In genomic region chr9:103066845-103067244, GRCm38 (mm10) we compare ENCODE assay signal across 18 mouse cellular contexts. TPM values are rescaled to one million over a fixed set of nuclear protein-coding genes. Genes with fewer than 3 reads are reported as not detected.
DNase-seq lines count a peak whose midpoint lies in the region; ATAC-seq and TF ChIP-seq lines count a peak whose summit lies in the region.
"Had no signal": no experiment of that assay in that cellular context is flagged by ENCODE, and none has a peak within 500 bp of the region (broad histone marks: within the 10 kb centered on the region; RNA-seq: fewer than 3 reads in every experiment).

No protein-coding gene starts in this region.

- 0 out of 2 replicates have a peak overlapping the region, but pooled peaks have one; percentile 38 for H3K27ac ChIP-seq in limb, embryonic 14.5 days (replicated peaks; ENCODE audit: low read depth, low read length)
- H3K27ac ChIP-seq in limb, embryonic 10.5 days = no peak overlapping the region
- no peak overlapping the region for H3K27ac ChIP-seq in intestine, embryonic 15.5 days
- H3K27ac ChIP-seq: heart, embryonic 13.5 days; neural tube, embryonic 12.5 days had no signal

- no peak overlapping the region for H3K4me2 ChIP-seq in limb, embryonic 14.5 days (replicated peaks; ENCODE audit: low read depth, low read length, severe bottlenecking)
- no peak overlapping the region for H3K4me2 ChIP-seq in intestine, embryonic 15.5 days (replicated peaks)
- H3K4me2 ChIP-seq: heart, embryonic 13.5 days; neural tube, embryonic 12.5 days had no signal

- no peak overlapping the region for H3K4me3 ChIP-seq in limb, embryonic 14.5 days (replicated peaks; ENCODE audit: low read length)
- H3K4me3 ChIP-seq in limb, embryonic 10.5 days = no peak overlapping the region
- H3K4me3 ChIP-seq in intestine, embryonic 15.5 days (replicated peaks) = no peak overlapping the region
- H3K4me3 ChIP-seq: heart, embryonic 13.5 days; hindbrain, embryonic 10.5 days; neural tube, embryonic 12.5 days had no signal

- DNase-seq in cerebellum, postnatal 10 days = peak; percentile 82 to 89
- peak; percentile 80 for DNase-seq in limb, embryonic 14.5 days (ENCODE audit: low spot score)
- no peak for DNase-seq in limb, embryonic 10.5 days (ENCODE audit: low spot score)
- DNase-seq in NIH3T3 (ENCODE audit: low read depth) = peak; percentile 90
- peak; percentile 44 for DNase-seq in fibroblast of lung, adult 2 months (ENCODE audit: low read depth)
- DNase-seq in kidney, adult 9 months = no peak
- DNase-seq: B cell, adult 2 months; kidney, adult 2 months; kidney, postnatal 4 days; layer of hippocampus, postnatal 36 days; liver, postnatal 0 days; lung, postnatal 36 days; thymus, adult 2 months had no signal

- ATAC-seq in cerebellum, adult (ENCODE audit: insufficient number of reproducible peaks, low FRiP score, low TSS enrichment) = no peak
- peak; percentile 42; the same call in 1 of the 2 replicates for ATAC-seq in limb, embryonic 14.5 days (ENCODE audit: low FRiP score, low read depth)
- ATAC-seq in intestine, embryonic 15.5 days = no peak
- ATAC-seq: liver, postnatal 0 days had no signal

- H3K9ac ChIP-seq in limb, embryonic 14.5 days (ENCODE audit: low read depth, low read length, severe bottlenecking) = no peak overlapping the region
- H3K9ac ChIP-seq in intestine, embryonic 15.5 days = no peak overlapping the region
- H3K9ac ChIP-seq: heart, embryonic 13.5 days; liver, postnatal 0 days; neural tube, embryonic 12.5 days had no signal

- H3K36me3 ChIP-seq in limb, embryonic 14.5 days (ENCODE audit: control insufficient read depth, insufficient read depth, low read length) = no peaks in the 10 kb centered on the region
- H3K36me3 ChIP-seq in limb, embryonic 10.5 days = no peaks in the 10 kb centered on the region
- H3K36me3 ChIP-seq in intestine, embryonic 15.5 days = no peaks in the 10 kb centered on the region
- H3K36me3 ChIP-seq: heart, embryonic 13.5 days; hindbrain, embryonic 10.5 days; neural tube, embryonic 12.5 days had no signal

- H3K27me3 ChIP-seq in limb, embryonic 14.5 days (ENCODE audit: control insufficient read depth, insufficient read depth, low read length) = no peaks in the 10 kb centered on the region
- H3K27me3 ChIP-seq in limb, embryonic 10.5 days (ENCODE audit: low read depth, poor library complexity, severe bottlenecking) = no peaks in the 10 kb centered on the region
- H3K27me3 ChIP-seq in intestine, embryonic 15.5 days (replicated peaks) = no peaks in the 10 kb centered on the region
- H3K27me3 ChIP-seq: neural tube, embryonic 12.5 days had no signal

- H3K4me1 ChIP-seq in limb, embryonic 14.5 days (ENCODE audit: control insufficient read depth, insufficient read depth, low read length) = peaks cover 5% of the 10 kb centered on the region
- 0 out of 2 replicates have a peak, but pooled peaks cover 5% of the 10 kb centered on the region for H3K4me1 ChIP-seq in limb, embryonic 10.5 days
- no peaks in the 10 kb centered on the region for H3K4me1 ChIP-seq in intestine, embryonic 15.5 days (replicated peaks)
- H3K4me1 ChIP-seq: hindbrain, embryonic 10.5 days; neural tube, embryonic 12.5 days had no signal

- WGBS in limb, embryonic 14.5 days = 52% methylated on average over 8 of the region's 8 CpGs
- 84% methylated on average over 8 of the region's 8 CpGs for WGBS in limb, embryonic 10.5 days
- WGBS in intestine, embryonic 15.5 days = 90% methylated on average over 8 of the region's 8 CpGs

- TF ChIP-seq POLR2A in limb, embryonic 14.5 days (IDR thresholded peaks at IDR 0.05; ENCODE audit: borderline replicate concordance, extremely low read depth, insufficient read depth, insufficient read length) = no peak

- no peaks in the 10 kb centered on the region for H3K9me3 ChIP-seq in limb, embryonic 14.5 days (ENCODE audit: control insufficient read depth, low read length)
- no peaks in the 10 kb centered on the region for H3K9me3 ChIP-seq in limb, embryonic 10.5 days (replicated peaks)
- H3K9me3 ChIP-seq in intestine, embryonic 15.5 days = no peaks in the 10 kb centered on the region
- H3K9me3 ChIP-seq: heart, embryonic 13.5 days; hindbrain, embryonic 10.5 days; neural tube, embryonic 12.5 days had no signal

RNA-seq across cellular contexts. Expression of gene Rab6b, which starts 44.7 kb away (rescaled TPM):
- 8.1 and 9.6 TPM in 2 replicates for polyA plus RNA-seq in limb, embryonic 14.5 days (2012; rRNA removed)
- polyA plus RNA-seq in limb, embryonic 14.5 days (2014; fragmentation: Nextera tagmentation; extraction: Ambion mirVana) = 3.5 and 4.2 TPM in 2 replicates
- polyA plus RNA-seq in limb, embryonic 10.5 days (2016; fragmentation: Nextera tagmentation; extraction: Ambion mirVana) = 1.2 and 2.1 TPM in 2 replicates
- 5.7 and 5.9 TPM in 2 replicates for polyA plus RNA-seq in intestine, embryonic 15.5 days (2015; fragmentation: Nextera tagmentation; extraction: Ambion mirVana)

Comparison
In these comparisons a context has a peak if more than half of its experiments do, and no peak if none do; other contexts are left out.
1. DNase-seq: peak in cerebellum, postnatal 10 days (2 of 2), limb, embryonic 14.5 days (single experiment), NIH3T3 (single experiment) and fibroblast of lung, adult 2 months (single experiment); none in limb, embryonic 10.5 days (single experiment) and kidney, adult 9 months (single experiment).